Mouse (Mus musculus) Patski (cell line): ENCODE measurements at regions not wholly inside any gene's neighbourhood (a gene's known extent, or its start where the extent isn't known, plus 50 kb on each side); places are given as distances from the start of the nearest gene placed in this dataset.

Experiments used
- ATAC-seq: fragments of 100-300 bp; one replicate; pipeline ENCODE4 v1.8.0; 2021
- CTCF ChIA-PET: fragments of 350-600 bp; sonication (Branson Sonifier 250); formaldehyde crosslinking; loops from one replicate; lab custom pipeline; 2022; ENCODE audit warnings: inconsistent platforms; lab: Charles Lee
- POLR2A ChIA-PET: fragments of 350-600 bp; sonication (Branson Sonifier 250); formaldehyde crosslinking; loops from one replicate; lab custom pipeline; 2022; ENCODE audit warnings: antibody characterized with exemption, inconsistent platforms; lab: Charles Lee
- DNase-seq: peaks from one replicate; pipeline ENCODE4 v3.0.0-alpha.2; 2011; ENCODE audit warnings: low read depth, low spot score
- H3K27me3 ChIP-seq: fragments of 371-371 bp; one replicate; pipeline ENCODE4 v1.5.1; 2021
- CTCF ChIP-seq: fragments of 100-300 bp; IDR thresholded peaks from one replicate; pipeline ENCODE4 v1.5.1; 2021
- in situ Hi-C: fragments of 300-500 bp; cut with MboI; formaldehyde crosslinking; loops from 3 replicates; pipeline ENCODE4 v1.11.1; 2018; ENCODE audit warnings: low pct_unique_long_range_greater_than_20kb, mixed read lengths

GRCm38 (mm10) chr9:26575990-26576389 is 157.5 kb upstream of the B3gat1 start:
- CTCF ChIA-PET, result no interaction called here
- DNase-seq, result no peak
- ATAC-seq, result no peak
- POLR2A ChIA-PET, result no interaction called here
- no peak for TF ChIP-seq CTCF
- no peaks in the 10 kb centered on the region for H3K27me3 ChIP-seq
- in situ Hi-C loops, result no loop called here

- POLR2A ChIA-PET, result no interaction called here
- in situ Hi-C loops, result no loop called here
- DNase-seq (no peak), ATAC-seq (no peak)
- CTCF ChIA-PET, result no interaction called here
- H3K27me3 ChIP-seq, result no peaks in the 10 kb centered on the region
- TF ChIP-seq CTCF, result no peak
Observed at GRCm38 (mm10) chr9:26601979-26602378, 131.5 kb upstream of the B3gat1 start.

- POLR2A ChIA-PET, result no interaction called here
- H3K27me3 ChIP-seq, result no peaks in the 10 kb centered on the region
- CTCF ChIA-PET, result no interaction called here
- TF ChIP-seq CTCF, result no peak
- in situ Hi-C loops, result no loop called here
- ATAC-seq, result no peak
- DNase-seq, result no peak
Observed at GRCm38 (mm10) chr9:26604552-26604951, 129.0 kb upstream of the B3gat1 start.

GRCm38 (mm10) chr9:26611711-26612437 is 121.7 kb upstream of the B3gat1 start:
- CTCF ChIA-PET, result no interaction called here
- no peaks in the 10 kb centered on the region for H3K27me3 ChIP-seq
- no peak for TF ChIP-seq CTCF
- ATAC-seq, result no peak
- DNase-seq, result no peak
- POLR2A ChIA-PET, result no interaction called here
- in situ Hi-C loops, result no loop called here

GRCm38 (mm10) chr9:26622840-26623448 is 110.6 kb upstream of the B3gat1 start:
- H3K27me3 ChIP-seq, result no peaks in the 10 kb centered on the region
- ChIA-PET CTCF (no interaction called here), POLR2A (no interaction called here)
- TF ChIP-seq CTCF, result no peak
- in situ Hi-C loops, result no loop called here
- DNase-seq, result no peak
- no peak for ATAC-seq

- ATAC-seq (no peak), DNase-seq (no peak)
- in situ Hi-C loops, result no loop called here
- TF ChIP-seq CTCF, result no peak
- POLR2A ChIA-PET, result no interaction called here
- no peaks in the 10 kb centered on the region for H3K27me3 ChIP-seq
- CTCF ChIA-PET, result no interaction called here
Observed at GRCm38 (mm10) chr9:26625171-26625937, 108.2 kb upstream of the B3gat1 start.

- no peak for TF ChIP-seq CTCF
- ChIA-PET POLR2A (no interaction called here), CTCF (no interaction called here)
- in situ Hi-C loops, result no loop called here
- ATAC-seq, result no peak
- DNase-seq, result no peak
- no peaks in the 10 kb centered on the region for H3K27me3 ChIP-seq
Observed at GRCm38 (mm10) chr9:26632891-26633650, 100.5 kb upstream of the B3gat1 start.

GRCm38 (mm10) chr9:26635211-26635610 is 98.3 kb upstream of the B3gat1 start:
- DNase-seq, result no peak
- ATAC-seq, result no peak
- ChIA-PET CTCF (no interaction called here), POLR2A (no interaction called here)
- in situ Hi-C loops, result no loop called here
- no peaks in the 10 kb centered on the region for H3K27me3 ChIP-seq
- no peak for TF ChIP-seq CTCF

- H3K27me3 ChIP-seq, result no peaks in the 10 kb centered on the region
- DNase-seq, result no peak
- ChIA-PET CTCF (no interaction called here), POLR2A (no interaction called here)
- no peak for TF ChIP-seq CTCF
- no peak for ATAC-seq
- in situ Hi-C loops, result no loop called here
Observed at GRCm38 (mm10) chr9:26638586-26638985, 94.9 kb upstream of the B3gat1 start.

- POLR2A ChIA-PET, result interaction anchor here (0.7 kb wide), 1 partner anchor 1712 kb away, joined by 6 read pairs; no protein-coding TSS in a partner anchor
- in situ Hi-C loops, result no loop called here
- no peaks in the 10 kb centered on the region for H3K27me3 ChIP-seq
- CTCF ChIA-PET, result interaction anchor here (1.2 kb wide), 1 partner anchor 11 kb away, joined by 3 read pairs; no protein-coding TSS in a partner anchor
- DNase-seq, result no peak
- ATAC-seq, result no peak
- TF ChIP-seq CTCF, result no peak
Observed at GRCm38 (mm10) chr9:26642302-26642701, 91.2 kb upstream of the B3gat1 start.
